Mouse (Mus musculus): ENCODE measurements around the gene Ptpn23.

GRCm38 (mm10) chr9:110410908-110411887 is 3.2 kb upstream of the Ptpn23 start:
- TF ChIP-seq CTCF (IDR thresholded peaks at IDR 0.05; ENCODE audit: low read depth): peak; percentile 89
- TF ChIP-seq EP300 (IDR thresholded peaks at IDR 0.05; ENCODE audit: low read depth): no peak
